Mouse (Mus musculus) right cerebral cortex, postnatal 25 days (tissue): ENCODE measurements around the gene Serpinb8.

Experiments used
- DNase-seq: peaks from one replicate; pipeline ENCODE4 v3.0.0; 2022

Gene Serpinb8

GRCm38 (mm10) chr1:107589691-107590470, at the start of gene Serpinb8:
Gene Serpinb8, plus strand, starts transcription at chr1:107590006.
- peak; percentile 69 for DNase-seq

GRCm38 (mm10) chr1:107559494-107559893, 30.3 kb upstream of the Serpinb8 start:
- no peak for DNase-seq

GRCm38 (mm10) chr1:107562110-107562509, 27.7 kb upstream of the Serpinb8 start:
- DNase-seq = no peak

GRCm38 (mm10) chr1:107565644-107566043, 24.2 kb upstream of the Serpinb8 start:
- DNase-seq = no peak

- no peak for DNase-seq
Measured at GRCm38 (mm10) chr1:107576094-107576493, 13.7 kb upstream of the Serpinb8 start.

- DNase-seq = no peak
Measured at GRCm38 (mm10) chr1:107577514-107577913, 12.3 kb upstream of the Serpinb8 start.

- peak; percentile 32 for DNase-seq
Measured at GRCm38 (mm10) chr1:107581220-107581619, 8.6 kb upstream of the Serpinb8 start.

GRCm38 (mm10) chr1:107582900-107583299, 6.9 kb upstream of the Serpinb8 start:
- no peak for DNase-seq

GRCm38 (mm10) chr1:107583958-107584376, 5.8 kb upstream of the Serpinb8 start:
- no peak for DNase-seq

- DNase-seq = no peak
Measured at GRCm38 (mm10) chr1:107584932-107585331, 4.9 kb upstream of the Serpinb8 start.

GRCm38 (mm10) chr1:107586196-107586595, 3.6 kb upstream of the Serpinb8 start:
- no peak for DNase-seq

- no peak for DNase-seq
Measured at GRCm38 (mm10) chr1:107588206-107588605, 1.6 kb upstream of the Serpinb8 start.

- DNase-seq = no peak
Measured at GRCm38 (mm10) chr1:107588642-107589041, 1.2 kb upstream of the Serpinb8 start.

- DNase-seq = no peak
Measured at GRCm38 (mm10) chr1:107592644-107593043, 2.8 kb downstream of the Serpinb8 start.

- no peak for DNase-seq
Measured at GRCm38 (mm10) chr1:107593469-107593868, 3.7 kb downstream of the Serpinb8 start.

- no peak for DNase-seq
Measured at GRCm38 (mm10) chr1:107596874-107597273, 7.1 kb downstream of the Serpinb8 start.

- DNase-seq = no peak
Measured at GRCm38 (mm10) chr1:107598476-107598875, 8.7 kb downstream of the Serpinb8 start.

- DNase-seq = no peak
Measured at GRCm38 (mm10) chr1:107608942-107609341, 19.1 kb downstream of the Serpinb8 start.

- no peak for DNase-seq
Measured at GRCm38 (mm10) chr1:107614087-107614486, 24.3 kb downstream of the Serpinb8 start.

- DNase-seq = no peak
Measured at GRCm38 (mm10) chr1:107622017-107622416, 32.2 kb downstream of the Serpinb8 start.

- no peak for DNase-seq
Measured at GRCm38 (mm10) chr1:107635936-107636335, 46.1 kb downstream of the Serpinb8 start.

GRCm38 (mm10) chr1:107638056-107638455, 48.2 kb downstream of the Serpinb8 start:
- DNase-seq = no peak

GRCm38 (mm10) chr1:107638459-107638858, 48.7 kb downstream of the Serpinb8 start:
- no peak for DNase-seq

- DNase-seq = no peak
Measured at GRCm38 (mm10) chr1:107642457-107643118, 52.8 kb downstream of the Serpinb8 start.
